ENCODE assay signal across 8 mouse cellular contexts in genomic region chr13:54565594-54566345, GRCm38 (mm10). TPM values are rescaled to one million over a fixed set of nuclear protein-coding genes. Genes with fewer than 3 reads are reported as not detected.
DNase-seq lines count a peak whose midpoint lies in the region; ATAC-seq and TF ChIP-seq lines count a peak whose summit lies in the region.

No protein-coding gene starts in this region.

- peak overlapping the region; percentile 99 for H3K9ac ChIP-seq in liver, embryonic 13.5 days

- H3K4me2 ChIP-seq in liver, embryonic 13.5 days = peak overlapping the region; percentile 80
- H3K4me2 ChIP-seq in myocyte (ENCODE audit: low read depth) = peak overlapping the region; percentile 88

- no peak for TF ChIP-seq POLR2A in myocyte (IDR thresholded peaks at IDR 0.05; ENCODE audit: insufficient read length, low read depth)

- H3K79me2 ChIP-seq in myocyte (ENCODE audit: control insufficient read depth, insufficient read depth) = peaks cover 30% of the 10 kb centered on the region

- H3K27me3 ChIP-seq in liver, embryonic 13.5 days = no peaks in the 10 kb centered on the region
- H3K27me3 ChIP-seq in myocyte (ENCODE audit: control insufficient read depth, insufficient read depth, insufficient read length) = no peaks in the 10 kb centered on the region

- peak overlapping the region; percentile 85 for H3K27ac ChIP-seq in liver, embryonic 13.5 days

- peak overlapping the region; percentile 99 for H3K4me3 ChIP-seq in liver, embryonic 13.5 days (replicated peaks)
- peak overlapping the region; percentile 69 for H3K4me3 ChIP-seq in myocyte

- no peaks in the 10 kb centered on the region for H3K9me3 ChIP-seq in liver, embryonic 13.5 days (replicated peaks)

- peak; percentile 55 for ATAC-seq in liver, embryonic 13.5 days (ENCODE audit: low read depth)

- 39% methylated on average over 8 of the region's 8 CpGs for WGBS in liver, embryonic 13.5 days (ENCODE audit: insufficient replicate concordance)

- H3K4me1 ChIP-seq in liver, embryonic 13.5 days (replicated peaks) = peaks cover 46% of the 10 kb centered on the region

- peak; percentile 40 to 57 for DNase-seq in spleen, adult 18-20 months
- DNase-seq in spleen, adult 12 weeks (ENCODE audit: low spot score) = no peak
- DNase-seq in embryo, embryonic 11 days = peak; percentile 65
- peak; percentile 58 to 62 for DNase-seq in heart, adult 9 months (ENCODE audit: low spot score in 2 of 2)
- DNase-seq in kidney, adult 9 months = peak; percentile 94
- DNase-seq in liver, embryonic 13.5 days = peak; percentile 50
- DNase-seq in yolk sac, embryonic 10.5 days (ENCODE audit: low spot score) = peak; percentile 64

- no peak overlapping the region for H3ac ChIP-seq in myocyte (ENCODE audit: control insufficient read depth, insufficient read length)

- peaks cover 24% of the 10 kb centered on the region for H3K36me3 ChIP-seq in liver, embryonic 13.5 days
- no peaks in the 10 kb centered on the region for H3K36me3 ChIP-seq in myocyte (ENCODE audit: control insufficient read depth, insufficient read depth)

TF ChIP-seq in myocyte, 11 proteins besides CTCF, POLR2A, EP300 and RAD21:
- TF ChIP-seq USF1 (IDR thresholded peaks at IDR 0.05; ENCODE audit: low read depth) (no peak), POLR2AphosphoS2 (IDR thresholded peaks at IDR 0.05; ENCODE audit: insufficient read length, low read depth) (no peak), TCF12 (IDR thresholded peaks at IDR 0.05; ENCODE audit: insufficient read depth, poor library complexity, severe bottlenecking) (no peak), CEBPB (IDR thresholded peaks at IDR 0.05; ENCODE audit: insufficient read depth, poor library complexity, severe bottlenecking) (no peak), MYOG (IDR thresholded peaks at IDR 0.05; ENCODE audit: control insufficient read depth in 1 of 3, insufficient read depth in 1 of 3, insufficient read length in 2 of 3, low read depth in 2 of 3) (no peak), REST (IDR thresholded peaks at IDR 0.05; ENCODE audit: insufficient read depth, insufficient read length) (no peak), TCF3 (IDR thresholded peaks at IDR 0.05; ENCODE audit: insufficient read length, low read depth) (no peak), MAX (IDR thresholded peaks at IDR 0.05; ENCODE audit: low read depth) (no peak), MYOD1 (IDR thresholded peaks at IDR 0.05; ENCODE audit: control insufficient read depth in 1 of 3, insufficient read length in 2 of 3, low read depth in 2 of 3) (no peak), E2F4 (IDR thresholded peaks at IDR 0.05; ENCODE audit: insufficient read depth) (no peak), SRF (IDR thresholded peaks at IDR 0.05; ENCODE audit: control insufficient read depth, insufficient read length, low read depth) (no peak)

RNA-seq across cellular contexts. Expression of gene 4833439L19Rik, which starts 0.5 kb away (rescaled TPM):
- 53.0 and 60.1 TPM in 2 replicates for polyA plus RNA-seq in liver, embryonic 13.5 days (2015; fragmentation: Nextera tagmentation; extraction: Ambion mirVana)
- polyA plus RNA-seq in myocyte (2012; fragmentation: generic; extraction: Trizol) = 117 TPM

RNA-seq across cellular contexts. Expression of gene Arl10, which starts 9.0 kb away (rescaled TPM):
- 9.0 and 9.2 TPM in 2 replicates for polyA plus RNA-seq in liver, embryonic 13.5 days (2015; fragmentation: Nextera tagmentation; extraction: Ambion mirVana)
- 15.3 TPM for polyA plus RNA-seq in myocyte (2012; fragmentation: generic; extraction: Trizol)

RNA-seq across cellular contexts. Expression of gene Nop16, which starts 24.1 kb away (rescaled TPM):
- polyA plus RNA-seq in liver, embryonic 13.5 days (2015; fragmentation: Nextera tagmentation; extraction: Ambion mirVana) = 74.9 and 84.5 TPM in 2 replicates
- polyA plus RNA-seq in myocyte (2012; fragmentation: generic; extraction: Trizol) = 51.1 TPM

RNA-seq across cellular contexts. Expression of gene Higd2a, which starts 24.2 kb away (rescaled TPM):
- polyA plus RNA-seq in liver, embryonic 13.5 days (2015; fragmentation: Nextera tagmentation; extraction: Ambion mirVana) = 117 and 118 TPM in 2 replicates
- polyA plus RNA-seq in myocyte (2012; fragmentation: generic; extraction: Trizol) = 234 TPM

RNA-seq across cellular contexts. Expression of gene Cltb, which starts 45.4 kb away (rescaled TPM):
- polyA plus RNA-seq in liver, embryonic 13.5 days (2015; fragmentation: Nextera tagmentation; extraction: Ambion mirVana) = 51.0 and 54.2 TPM in 2 replicates
- polyA plus RNA-seq in myocyte (2012; fragmentation: generic; extraction: Trizol) = 43.0 TPM
